Mouse (Mus musculus) MEL (cell line): Measurements from ENCODE around the gene Gm20708. TPM values are rescaled to one million over a fixed set of nuclear protein-coding genes. Genes with fewer than 3 reads are reported as not detected.

Source experiments
- DNase-seq: peaks from one replicate; pipeline ENCODE4 v3.0.0; 2011; ENCODE audit warnings: low read depth, low spot score
- H3K27ac ChIP-seq: 2 replicates; pipeline ENCODE4 v1.5.1; 2012; ENCODE audit warnings: low read depth, mild to moderate bottlenecking, control low read depth, low read length, moderate library complexity; ENCODE audit not compliant: control insufficient read depth
- H3K27me3 ChIP-seq, 2 experiments: fragments of 150-350 bp in 1 of 2; sonication (generic) in 1 of 2; 2 replicates each; pipeline ENCODE4 v1.6.1; 2012; ENCODE audit warnings: low read length in 2 of 2, mild to moderate bottlenecking in 2 of 2, improper control_type of control experiment in 1 of 2, moderate library complexity in 1 of 2; ENCODE audit not compliant: insufficient read depth in 2 of 2, control insufficient read depth in 1 of 2
- H3K36me3 ChIP-seq, 2 experiments: 2 replicates each; pipeline ENCODE4 v1.6.1; 2012 to 2014; ENCODE audit warnings: low read length in 2 of 2, improper control_type of control experiment in 1 of 2, inconsistent platforms in 1 of 2, mild to moderate bottlenecking in 1 of 2; ENCODE audit not compliant: insufficient read depth in 2 of 2, control insufficient read depth in 1 of 2
- H3K4me1 ChIP-seq, 2 experiments: fragments of 150-350 bp in 1 of 2; sonication (generic) in 1 of 2; 2 replicates each; pipeline ENCODE4 v1.6.1; 2012; ENCODE audit warnings: low read length in 2 of 2, improper control_type of control experiment in 1 of 2, mild to moderate bottlenecking in 1 of 2; ENCODE audit not compliant: insufficient read depth in 2 of 2, control insufficient read depth in 1 of 2
- H3K4me3 ChIP-seq, 2 experiments: fragments of 150-350 bp in 1 of 2; sonication (generic) in 1 of 2; 2 replicates each; pipeline ENCODE4 v1.5.1; 2012; ENCODE audit warnings: low read depth in 2 of 2, low read length in 2 of 2, mild to moderate bottlenecking in 2 of 2, moderate library complexity in 2 of 2, control low read depth in 1 of 2, improper control_type of control experiment in 1 of 2; ENCODE audit not compliant: control insufficient read depth in 1 of 2, insufficient read depth in 1 of 2
- H3K79me2 ChIP-seq: 2 replicates; pipeline ENCODE4 v1.6.1; 2012; ENCODE audit warnings: mild to moderate bottlenecking, low read length, moderate library complexity; ENCODE audit not compliant: control insufficient read depth, poor library complexity, insufficient read depth
- H3K9ac ChIP-seq: 2 replicates; pipeline ENCODE4 v1.6.1; 2012; ENCODE audit warnings: low read depth, mild to moderate bottlenecking, control low read depth, low read length, moderate library complexity; ENCODE audit not compliant: control insufficient read depth, poor library complexity, severe bottlenecking
- H3K9me3 ChIP-seq: fragments of 150-350 bp; sonication (generic); replicated peaks from 2 replicates; pipeline ENCODE4 v1.6.1; 2012; ENCODE audit warnings: mild to moderate bottlenecking, low read length, improper control_type of control experiment, moderate library complexity; ENCODE audit not compliant: insufficient read depth
- BHLHE40 ChIP-seq: IDR thresholded peaks from 2 replicates; pipeline ENCODE4 v1.6.1; 2012; ENCODE audit warnings: low read depth, mild to moderate bottlenecking, inconsistent platforms, low read length, improper control_type of control experiment, borderline replicate concordance
- CHD2 ChIP-seq: IDR thresholded peaks from 2 replicates; pipeline ENCODE4 v1.6.1; 2011; ENCODE audit warnings: low read length, improper control_type of control experiment
- CTCF ChIP-seq, 3 experiments: IDR thresholded peaks in 2 of 3; conservative IDR thresholded peaks in 1 of 3; 2 replicates each; pipeline ENCODE4 v1.5.1; 2011 to 2012; ENCODE audit warnings: low read length in 3 of 3, low read depth in 2 of 3, mild to moderate bottlenecking in 2 of 3, improper control_type of control experiment in 1 of 3, inconsistent platforms in 1 of 3, mixed read lengths in 1 of 3, moderate library complexity in 1 of 3; ENCODE audit not compliant: control insufficient read depth in 1 of 3, insufficient read depth in 1 of 3, poor library complexity in 1 of 3, severe bottlenecking in 1 of 3
- E2F4 ChIP-seq: IDR thresholded peaks from 2 replicates; pipeline ENCODE4 v1.6.1; 2011; ENCODE audit warnings: low read depth, low read length, improper control_type of control experiment, borderline replicate concordance
- ETS1 ChIP-seq: IDR thresholded peaks from 2 replicates; pipeline ENCODE4 v1.6.1; 2012; ENCODE audit warnings: low read depth, mild to moderate bottlenecking, inconsistent platforms, low read length, improper control_type of control experiment, moderate library complexity
- GABPA ChIP-seq: IDR thresholded peaks from 2 replicates; pipeline ENCODE4 v1.6.1; 2012; ENCODE audit warnings: low read depth, mild to moderate bottlenecking, inconsistent platforms, low read length, improper control_type of control experiment, moderate library complexity
- KAT2A ChIP-seq: conservative IDR thresholded peaks from 2 replicates; pipeline ENCODE4 v1.6.1; 2012; ENCODE audit warnings: low read depth, low read length, improper control_type of control experiment, inconsistent platforms
- MAFK ChIP-seq: IDR thresholded peaks from 2 replicates; pipeline ENCODE4 v1.6.1; 2011; ENCODE audit warnings: low read depth, mild to moderate bottlenecking, low read length, improper control_type of control experiment, borderline replicate concordance
- MAX ChIP-seq: IDR thresholded peaks from 2 replicates; pipeline ENCODE4 v1.6.1; 2011; ENCODE audit warnings: low read length, improper control_type of control experiment
- MYC ChIP-seq: IDR thresholded peaks from 2 replicates; pipeline ENCODE4 v1.6.1; 2011; ENCODE audit warnings: low read depth, mild to moderate bottlenecking, low read length, improper control_type of control experiment, moderate library complexity
- NELFE ChIP-seq: IDR thresholded peaks from 2 replicates; pipeline ENCODE4 v1.6.1; 2011; ENCODE audit warnings: low read depth, low read length, improper control_type of control experiment
- NRF1 ChIP-seq: IDR thresholded peaks from 2 replicates; pipeline ENCODE4 v1.6.1; 2014; ENCODE audit warnings: low read depth, mild to moderate bottlenecking, inconsistent platforms, low read length, improper control_type of control experiment, moderate library complexity; ENCODE audit not compliant: poor library complexity, insufficient read depth, severe bottlenecking
- POLR2AphosphoS2 ChIP-seq: IDR thresholded peaks from 2 replicates; pipeline ENCODE4 v1.6.1; 2011; ENCODE audit warnings: low read length, improper control_type of control experiment
- RCOR1 ChIP-seq: IDR thresholded peaks from 2 replicates; pipeline ENCODE4 v1.6.1; 2012; ENCODE audit warnings: low read depth, mild to moderate bottlenecking, inconsistent platforms, low read length, improper control_type of control experiment
- SIN3A ChIP-seq: IDR thresholded peaks from 2 replicates; pipeline ENCODE4 v1.6.1; 2012; ENCODE audit warnings: low read length, improper control_type of control experiment, inconsistent platforms
- SMC3 ChIP-seq: IDR thresholded peaks from 2 replicates; pipeline ENCODE4 v1.6.1; 2011; ENCODE audit warnings: low read depth, low read length, improper control_type of control experiment
- TCF12 ChIP-seq: IDR thresholded peaks from 2 replicates; pipeline ENCODE4 v1.6.1; 2014; ENCODE audit warnings: low read depth, mild to moderate bottlenecking, inconsistent platforms, low read length, improper control_type of control experiment, moderate library complexity
- UBTF ChIP-seq: IDR thresholded peaks from 2 replicates; pipeline ENCODE4 v1.6.1; 2012; ENCODE audit warnings: low read depth, mild to moderate bottlenecking, inconsistent platforms, low read length, improper control_type of control experiment, moderate library complexity, borderline replicate concordance; ENCODE audit not compliant: insufficient read depth
- ZC3H11A ChIP-seq: IDR thresholded peaks from 2 replicates; pipeline ENCODE4 v1.6.1; 2012; ENCODE audit warnings: low read depth, mild to moderate bottlenecking, inconsistent platforms, low read length, improper control_type of control experiment
- ZMIZ1 ChIP-seq: IDR thresholded peaks from 2 replicates; pipeline ENCODE4 v1.6.1; 2012; ENCODE audit warnings: low read depth, mild to moderate bottlenecking, inconsistent platforms, low read length, improper control_type of control experiment, moderate library complexity
- polyA plus RNA-seq, 2 experiments: library from polyadenylated mRNA; stranded (reverse) in 1 of 2; unstranded in 1 of 2; fragments of >175 nt in 1 of 2; fragments of >200 nt in 1 of 2; gene quantifications; 2 replicates each; pipeline versions ENCODE4 v1.2.1 to v1.2.4; 2012; ENCODE audit warnings: low replicate concordance in 2 of 2, low read depth in 1 of 2; ENCODE audit not compliant: insufficient read length in 2 of 2, insufficient read depth in 1 of 2, missing spikeins in 1 of 2
- total RNA-seq: library from RNA; depleted of rRNA; stranded (reverse); fragments of 300-350 nt; gene quantifications from 2 replicates; pipeline ENCODE4 v1.2.3, GENCODE M21; 2012

Gm20708 gene
- total and polyA plus RNA-seq, 3 experiments = 0.70 to 0.85 TPM; not detected in 1

- TF ChIP-seq ZC3H11A = no peak
- TF ChIP-seq GABPA = no peak
- TF ChIP-seq POLR2AphosphoS2 = no peak
- TF ChIP-seq ZMIZ1 = no peak
- TF ChIP-seq MAFK = no peak
- no peak for TF ChIP-seq SMC3
- no peak for TF ChIP-seq KAT2A
- Histone ChIP-seq H3K9me3 (no peaks in the 10 kb centered on the region), H3K79me2 (no peaks in the 10 kb centered on the region), H3K27ac (no peak overlapping the region), H3K4me3 (no peak overlapping the region), H3K9ac (no peak overlapping the region), H3K4me1 (peaks cover 4 to 6% of the 10 kb centered on the region in 2 experiments), H3K27me3 (peaks cover 7 to 12% of the 10 kb centered on the region in 2 experiments), H3K36me3 (peaks cover 0 to 6% of the 10 kb centered on the region in 2 experiments; a peak in 2 of 4 replicates)
- DNase-seq = no peak
Observed at GRCm38 (mm10) chr11:117886000-117886399, 76.5 kb downstream of the Gm20708 start.

- Histone ChIP-seq H3K36me3 (no peaks in the 10 kb centered on the region), H3K9me3 (no peaks in the 10 kb centered on the region), H3K27ac (no peak overlapping the region), H3K4me3 (no peak overlapping the region), H3K27me3 (peaks cover 7 to 12% of the 10 kb centered on the region in 2 experiments), H3K9ac (no peak overlapping the region), H3K4me1 (no peaks in the 10 kb centered on the region), H3K79me2 (no peaks in the 10 kb centered on the region)
- DNase-seq = no peak
- TF ChIP-seq NRF1 (no peak), CTCF (IDR thresholded peaks at IDR 0.05 in 2 of 3, conservative IDR thresholded peaks at IDR 0.05 in 1 of 3; ENCODE audit: control insufficient read depth in 1 of 3, insufficient read depth in 1 of 3, low read depth in 2 of 3, low read length in 3 of 3, poor library complexity in 1 of 3, severe bottlenecking in 1 of 3) (no peak), NELFE (no peak), SMC3 (no peak), CHD2 (no peak), ETS1 (no peak), SIN3A (no peak), BHLHE40 (no peak), UBTF (no peak), TCF12 (no peak), KAT2A (no peak), MAX (no peak), RCOR1 (no peak), MYC (no peak), ZMIZ1 (no peak), E2F4 (no peak)
Observed at GRCm38 (mm10) chr11:117888168-117888852, 78.8 kb downstream of the Gm20708 start.
